Mouse (Mus musculus) liver, postnatal 0 days (tissue): ENCODE measurements at regions not wholly inside any gene's neighbourhood (a gene's known extent, or its start where the extent isn't known, plus 50 kb on each side); places are given as distances from the start of the nearest gene placed in this dataset.

Experiments used
- CTCF ChIP-seq: sonication (generic); IDR thresholded peaks from 2 replicates; pipeline ENCODE4 v1.5.1; 2016; ENCODE audit warnings: antibody characterized with exemption, low read depth
- EP300 ChIP-seq: IDR thresholded peaks from 2 replicates; pipeline ENCODE4 v1.6.1; 2016; ENCODE audit warnings: antibody characterized with exemption, low read depth, mild to moderate bottlenecking

GRCm38 (mm10) chr4:72411343-72411742, 210.6 kb upstream of the Tle1 start:
- TF ChIP-seq EP300 = no peak
- TF ChIP-seq CTCF = no peak
